In the genomic region with DNA sequence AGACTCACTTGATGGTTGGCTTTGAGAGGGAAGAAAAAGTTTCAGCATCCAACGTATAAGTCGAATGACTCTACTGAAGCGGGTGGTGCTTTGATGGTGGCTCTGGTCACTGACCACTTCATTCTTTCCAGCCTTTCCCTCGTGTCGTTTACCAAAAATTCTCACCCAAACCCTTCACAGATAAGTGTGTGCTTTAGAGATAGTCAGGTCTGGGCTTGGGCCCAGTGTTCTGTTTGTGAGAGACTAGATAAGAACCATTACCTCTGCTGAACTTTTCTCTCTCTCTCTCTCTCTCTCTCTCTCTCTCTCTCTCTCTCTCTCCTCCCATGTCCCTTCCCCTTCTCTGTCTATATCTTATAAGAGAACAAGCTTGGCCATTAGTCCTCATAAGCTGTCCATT, we compare ENCODE assay signal across 24 mouse cellular contexts.
"Had no signal": no experiment of that assay in that cellular context is flagged by ENCODE, and none has a peak within 500 bp of the region (broad histone marks: within the 10 kb centered on the region; RNA-seq: fewer than 3 reads in every experiment).

No protein-coding gene starts in this region.

- H3K9me3 ChIP-seq: heart, embryonic 13.5 days; heart, embryonic 15.5 days; hindbrain, embryonic 10.5 days; hindbrain, embryonic 12.5 days; intestine, embryonic 15.5 days; limb, embryonic 10.5 days; limb, embryonic 12.5 days had no signal

- H3K36me3 ChIP-seq: heart, embryonic 13.5 days; heart, embryonic 15.5 days; hindbrain, embryonic 10.5 days; hindbrain, embryonic 12.5 days; intestine, embryonic 15.5 days; limb, embryonic 10.5 days; limb, embryonic 12.5 days had no signal

- H3K4me2 ChIP-seq: heart, embryonic 13.5 days; heart, embryonic 15.5 days; hindbrain, embryonic 12.5 days; hindbrain, embryonic 14.5 days; intestine, embryonic 15.5 days; limb, embryonic 12.5 days had no signal

- H3K4me3 ChIP-seq: gastrocnemius, adult 2 months; heart, embryonic 13.5 days; heart, embryonic 15.5 days; hindbrain, embryonic 10.5 days; hindbrain, embryonic 12.5 days; intestine, embryonic 15.5 days; layer of hippocampus, adult 2 months; left cerebral cortex, adult 2 months; limb, embryonic 10.5 days; limb, embryonic 12.5 days had no signal

- H3K9ac ChIP-seq: heart, embryonic 13.5 days; heart, embryonic 15.5 days; hindbrain, embryonic 12.5 days; hindbrain, embryonic 14.5 days; intestine, embryonic 15.5 days; limb, embryonic 12.5 days; liver, embryonic 14.5 days had no signal

- DNase-seq: gastrocnemius, adult 2 months; gastrocnemius, postnatal 10 days; gastrocnemius, postnatal 25 days; heart, postnatal 4 days; kidney, adult 18-20 months; kidney, adult 8-10 months; kidney, postnatal 10 days; kidney, postnatal 25 days; kidney, postnatal 4 days had no signal

- H3K4me1 ChIP-seq: heart, embryonic 15.5 days; hindbrain, embryonic 10.5 days; hindbrain, embryonic 12.5 days; intestine, embryonic 15.5 days; limb, embryonic 10.5 days; limb, embryonic 12.5 days had no signal

- H3K27ac ChIP-seq: gastrocnemius, adult 2 months; heart, embryonic 13.5 days; heart, embryonic 15.5 days; hindbrain, embryonic 10.5 days; hindbrain, embryonic 12.5 days; hindbrain, embryonic 14.5 days; intestine, embryonic 15.5 days; layer of hippocampus, adult 2 months; left cerebral cortex, adult 2 months; limb, embryonic 10.5 days; limb, embryonic 12.5 days; liver, embryonic 14.5 days had no signal

- ATAC-seq: forebrain, embryonic 16.5 days; hindbrain, embryonic 16.5 days; inflammation-experienced regulatory T-cells, adult 6 months; intestine, embryonic 15.5 days; intestine, postnatal 0 days had no signal

- H3K27me3 ChIP-seq: heart, embryonic 13.5 days; heart, embryonic 15.5 days; hindbrain, embryonic 12.5 days; intestine, embryonic 15.5 days; limb, embryonic 12.5 days had no signal
